Mouse (Mus musculus) kidney, adult 2 months (tissue): Measurements from ENCODE around the gene Man1a2. TPM values are rescaled to one million over a fixed set of nuclear protein-coding genes. Genes with fewer than 3 reads are reported as not detected.

Experiments used
- DNase-seq: peaks from one replicate; pipeline ENCODE4 v3.0.0; 2021
- H3K27ac ChIP-seq: fragments of 200-500 bp; 2 replicates; pipeline ENCODE4 v1.5.1; 2012; ENCODE audit warnings: low read depth, low read length, control low read depth, inconsistent platforms; ENCODE audit not compliant: insufficient read depth
- H3K27me3 ChIP-seq: fragments of 200-500 bp; replicated peaks from 2 replicates; pipeline ENCODE4 v1.6.1; 2012; ENCODE audit warnings: mild to moderate bottlenecking, moderate library complexity, low read length, inconsistent platforms; ENCODE audit not compliant: control insufficient read depth, insufficient read depth
- H3K36me3 ChIP-seq: fragments of 200-500 bp; 2 replicates; pipeline ENCODE4 v1.6.1; 2012; ENCODE audit warnings: mild to moderate bottlenecking, moderate library complexity, low read length, inconsistent platforms; ENCODE audit not compliant: control insufficient read depth, insufficient read depth
- H3K4me1 ChIP-seq: fragments of 200-500 bp; 2 replicates; pipeline ENCODE4 v1.6.1; 2011; ENCODE audit warnings: low read length; ENCODE audit not compliant: control insufficient read depth, insufficient read depth
- H3K4me3 ChIP-seq: fragments of 200-500 bp; 2 replicates; pipeline ENCODE4 v1.5.1; 2011; ENCODE audit warnings: mild to moderate bottlenecking, low read depth, low read length, control low read depth; ENCODE audit not compliant: insufficient read depth
- CTCF ChIP-seq: fragments of 200-500 bp; conservative IDR thresholded peaks from 2 replicates; pipeline ENCODE4 v1.5.1; 2011; ENCODE audit warnings: low read depth, mild to moderate bottlenecking, control low read depth, low read length, moderate library complexity, mixed read lengths; ENCODE audit not compliant: insufficient read depth, insufficient read length
- POLR2A ChIP-seq: fragments of 200-500 bp; IDR thresholded peaks from one replicate; pipeline ENCODE4 v1.6.1; 2011; ENCODE audit warnings: low read depth, low read length, control low read depth
- WGBS: fragments of 180-500 bp; shearing (Covaris S2); methylation state at CpG from one replicate; pipeline ENCODE4 v1.1.7; 2018; 5-methylcytosine and 5-hydroxymethylcytosine counted together
- polyA plus RNA-seq: library from polyadenylated mRNA; depleted of rRNA; stranded (reverse); fragments of >200 nt; gene quantifications from 2 replicates; pipeline ENCODE4 v1.2.3, GENCODE M21; 2012; rRNA removed

The Man1a2 gene
- polyA plus RNA-seq, 1 experiment, result 9.5 TPM

- no peaks in the 10 kb centered on the region for H3K27me3 ChIP-seq
- DNase-seq, result no peak
- no peaks in the 10 kb centered on the region for H3K36me3 ChIP-seq
- H3K4me3 ChIP-seq, result no peak overlapping the region
- TF ChIP-seq CTCF (no peak), POLR2A (no peak)
- H3K4me1 ChIP-seq, result no peaks in the 10 kb centered on the region
- H3K27ac ChIP-seq, result no peak overlapping the region
- 78% methylated on average over 7 of the region's 7 CpGs for WGBS
Measured at GRCm38 (mm10) chr3:100530244-100530788, 155.0 kb downstream of the Man1a2 start.

GRCm38 (mm10) chr3:100522671-100523070 lies 162.6 kb downstream of the Man1a2 start:
- 57% methylated on average over 7 of the region's 7 CpGs for WGBS
- no peak overlapping the region for H3K27ac ChIP-seq
- TF ChIP-seq POLR2A (no peak), CTCF (no peak)
- H3K36me3 ChIP-seq, result no peaks in the 10 kb centered on the region
- no peaks in the 10 kb centered on the region for H3K27me3 ChIP-seq
- DNase-seq, result peak; percentile 47
- H3K4me1 ChIP-seq, result no peaks in the 10 kb centered on the region
- H3K4me3 ChIP-seq, result no peak overlapping the region

- no peak overlapping the region for H3K27ac ChIP-seq
- no peak for DNase-seq
- no peaks in the 10 kb centered on the region for H3K36me3 ChIP-seq
- H3K4me3 ChIP-seq, result no peak overlapping the region
- WGBS, result 86% methylated on average over 1 of the region's 1 CpGs
- no peak for TF ChIP-seq POLR2A
- no peak for TF ChIP-seq CTCF
- no peaks in the 10 kb centered on the region for H3K27me3 ChIP-seq
- H3K4me1 ChIP-seq, result no peaks in the 10 kb centered on the region
Measured at GRCm38 (mm10) chr3:100521626-100522025, 163.7 kb downstream of the Man1a2 start.

DNA sequence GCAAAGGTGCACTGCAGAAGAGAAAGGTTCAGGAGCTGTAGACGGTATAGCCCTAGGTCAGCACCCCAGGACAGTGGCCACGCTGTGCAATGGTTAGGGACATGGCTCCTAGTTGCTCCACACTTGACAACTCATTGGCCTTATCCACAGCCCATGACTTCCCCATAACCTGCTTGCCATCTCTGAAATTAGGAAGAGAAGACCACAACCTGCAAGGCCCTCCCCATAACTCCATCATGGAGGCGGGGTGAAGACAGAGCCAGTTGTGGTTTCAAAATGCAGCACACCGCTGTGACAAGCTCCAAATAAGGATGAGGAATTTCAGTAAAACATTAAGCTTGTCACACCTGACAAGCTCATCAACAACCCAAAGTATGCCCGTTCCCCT lies 169.6 kb downstream of the Man1a2 start:
- no peaks in the 10 kb centered on the region for H3K4me1 ChIP-seq
- no peak for DNase-seq
- WGBS, result 70% methylated on average over 5 of the region's 5 CpGs
- H3K27me3 ChIP-seq, result no peaks in the 10 kb centered on the region
- H3K4me3 ChIP-seq, result no peak overlapping the region
- H3K36me3 ChIP-seq, result no peaks in the 10 kb centered on the region
- no peak for TF ChIP-seq POLR2A
- TF ChIP-seq CTCF, result no peak
- no peak overlapping the region for H3K27ac ChIP-seq

DNA sequence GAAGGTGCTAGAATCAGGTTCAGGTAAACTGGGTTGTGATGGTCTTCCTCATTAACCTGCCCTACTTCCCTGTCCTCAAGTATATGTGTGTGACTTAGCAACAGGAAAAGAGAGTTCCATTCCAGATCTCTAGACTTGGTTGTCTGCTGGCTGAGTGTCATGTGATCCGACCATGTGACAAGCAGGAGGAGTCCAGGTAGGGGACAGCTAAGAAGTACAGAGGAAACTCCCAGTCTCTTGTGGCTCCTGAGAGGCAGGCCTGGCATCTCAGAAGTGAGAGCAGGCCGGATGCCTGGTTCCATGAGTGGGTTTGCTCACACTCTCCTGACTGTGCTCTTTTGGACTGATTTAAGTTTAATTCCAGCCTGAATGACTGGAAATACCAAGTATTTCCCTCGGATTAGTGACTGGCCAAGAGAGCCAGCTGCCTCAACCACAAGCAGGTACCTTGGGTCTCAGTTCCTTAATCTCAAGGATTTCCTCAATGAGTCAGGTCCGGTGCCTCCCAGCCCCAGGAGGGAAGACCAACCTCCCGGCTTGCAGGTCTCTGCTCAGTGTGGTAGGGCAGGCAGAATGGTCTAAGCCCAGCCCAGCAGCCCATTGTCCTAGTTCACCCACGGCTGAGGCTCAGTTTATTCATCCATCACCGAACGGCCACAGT lies 170.1 kb downstream of the Man1a2 start:
- no peaks in the 10 kb centered on the region for H3K27me3 ChIP-seq
- no peaks in the 10 kb centered on the region for H3K4me1 ChIP-seq
- H3K27ac ChIP-seq, result no peak overlapping the region
- no peak for TF ChIP-seq POLR2A
- no peak for TF ChIP-seq CTCF
- H3K4me3 ChIP-seq, result no peak overlapping the region
- DNase-seq, result no peak
- H3K36me3 ChIP-seq, result no peaks in the 10 kb centered on the region
- 82% methylated on average over 8 of the region's 8 CpGs for WGBS

Other genes with a start within 250 kb of the Man1a2 start
- gene Tent5c, start 196.2 kb downstream of the Man1a2 start, polyA plus RNA-seq, result 3.8 and 4.2 TPM in 2 replicates
- gene Vtcn1, start 140.0 kb upstream of the Man1a2 start, polyA plus RNA-seq, result 0.77 and 0.92 TPM in 2 replicates
- gene Trim45, start 236.7 kb upstream of the Man1a2 start, polyA plus RNA-seq, result 1.7 and 1.9 TPM in 2 replicates